Mouse (Mus musculus): ENCODE results near the gene Vmn1r18.
"Not testable (repeated sequence)": the region's sequence is repeated elsewhere in the genome, so short reads cannot be mapped to it uniquely, and the experiment has no call there.

The Vmn1r18 gene

DNA sequence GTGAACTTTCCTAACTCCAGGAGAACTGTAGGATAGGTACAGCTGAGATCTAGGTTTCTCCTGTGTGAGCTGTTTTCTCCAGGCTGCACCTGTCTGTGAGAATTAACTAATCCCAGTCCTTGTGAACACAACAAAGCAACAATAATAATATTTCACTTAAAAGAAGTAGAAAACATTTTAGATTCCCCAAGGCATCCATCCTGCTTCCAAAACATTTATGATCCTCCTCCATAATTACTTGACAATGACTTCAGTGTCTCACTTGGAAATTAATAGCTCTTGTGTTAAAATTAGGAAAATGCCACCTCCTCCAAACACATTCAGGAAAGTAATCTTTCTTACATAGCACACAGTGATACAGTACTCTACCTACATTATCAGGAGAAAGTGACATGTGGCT is at the start of gene Vmn1r18:
TSS of gene Vmn1r18 (minus strand) at position 101 of the 400 bp plus-strand sequence.
- DNase-seq, result no peak

GRCm38 (mm10) chr6:57431196-57431595 is 35.6 kb upstream of the Vmn1r18 start:
- DNase-seq, result no peak

GRCm38 (mm10) chr6:57428630-57429029 is 33.0 kb upstream of the Vmn1r18 start, which contains the start of gene Vmn1r20:
TSS of gene Vmn1r20 (plus strand) at chr6:57428930.
- DNase-seq, result no peak

GRCm38 (mm10) chr6:57403480-57403879 is 7.9 kb upstream of the Vmn1r18 start, which contains the start of gene Vmn1r19:
TSS of gene Vmn1r19 (plus strand) at chr6:57403780.
- not testable (repeated sequence) for DNase-seq

- DNase-seq, result no peak
Observed at GRCm38 (mm10) chr6:57367496-57367895, 28.1 kb downstream of the Vmn1r18 start.

DNA sequence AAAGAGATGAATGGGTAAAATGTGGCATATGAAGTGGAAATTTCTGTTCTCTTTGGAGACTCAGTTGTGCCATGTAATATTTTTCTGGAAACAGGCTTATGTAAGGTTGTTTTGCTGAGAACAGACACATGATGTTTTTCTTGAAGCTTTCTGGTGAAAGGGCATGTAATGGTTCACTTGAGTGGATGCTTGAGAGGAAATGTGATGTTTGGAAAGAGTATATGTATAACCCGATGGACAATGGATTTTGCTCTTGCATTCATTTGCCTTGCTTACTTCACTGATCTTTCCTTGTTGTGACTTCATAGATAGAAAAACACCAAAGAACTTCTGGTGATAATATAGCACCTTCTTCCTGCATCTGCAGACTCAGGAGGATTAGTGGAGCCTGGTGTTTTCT is 29.7 kb downstream of the Vmn1r18 start:
- DNase-seq, result not testable (repeated sequence)

DNA sequence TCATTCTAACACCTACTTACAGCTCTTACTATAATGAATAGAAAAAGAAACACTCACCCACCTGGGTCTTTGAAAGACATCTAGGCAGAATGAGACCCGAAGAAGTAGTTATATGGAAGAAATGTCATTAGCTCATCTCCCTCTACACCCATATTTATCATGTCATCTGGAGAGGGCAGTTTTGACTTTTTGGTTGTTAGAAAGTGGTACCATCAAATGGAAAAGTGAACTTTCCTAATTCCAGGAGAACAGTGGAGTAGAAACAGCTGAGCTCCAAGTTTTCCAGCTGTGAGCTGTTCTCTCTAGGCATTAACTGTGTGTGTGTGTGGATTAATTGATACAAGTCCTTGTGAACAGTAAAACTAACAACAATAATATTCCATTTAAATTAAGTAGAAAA is 32.0 kb downstream of the Vmn1r18 start, which contains the start of gene Vmn1r17:
TSS of gene Vmn1r17 (minus strand) at position 101 of the 400 bp plus-strand sequence.
- DNase-seq, result no peak

DNA sequence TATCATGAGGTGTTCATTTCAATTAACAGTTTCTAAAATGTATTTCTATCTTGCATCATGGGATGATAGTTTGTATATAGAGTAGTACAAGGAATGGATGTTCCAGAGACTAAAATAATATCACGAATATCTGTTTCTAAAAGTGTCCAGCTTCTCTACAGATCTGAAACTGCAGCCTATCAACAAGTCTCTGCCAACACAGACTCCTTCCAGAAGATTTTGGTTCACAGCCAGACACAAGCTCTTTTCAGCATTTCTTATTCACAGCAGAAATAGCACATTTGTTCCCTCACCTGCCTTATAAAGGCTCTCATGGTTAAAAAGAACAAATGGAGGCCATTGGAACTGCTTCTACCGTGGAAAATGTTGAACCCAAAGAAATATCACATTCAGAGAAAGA is 38.7 kb downstream of the Vmn1r18 start:
- DNase-seq, result no peak

DNA sequence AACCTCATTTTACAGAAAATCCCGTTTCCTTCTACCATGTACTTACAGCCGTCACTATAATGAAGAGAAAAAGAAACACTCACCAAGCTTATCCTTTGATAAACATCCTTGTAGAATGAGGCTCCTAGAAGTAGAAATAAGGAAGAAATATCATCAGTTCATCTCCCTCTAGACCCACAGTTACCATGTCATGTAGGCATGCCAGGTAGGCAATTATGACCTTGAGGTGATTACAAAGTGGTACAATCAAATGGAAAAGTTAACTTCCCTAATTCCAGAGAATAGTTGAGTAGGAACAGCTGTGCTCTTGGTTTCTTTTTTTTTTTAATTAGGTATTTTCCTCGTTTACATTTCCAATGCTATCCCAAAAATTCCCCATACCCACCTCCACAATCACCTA is 66.2 kb downstream of the Vmn1r18 start, which contains the start of gene Vmn1r16:
TSS of gene Vmn1r16 (minus strand) at position 101 of the 400 bp plus-strand sequence.
- no peak for DNase-seq

Data from kidney, postnatal 14 days (tissue).